Mouse (Mus musculus): Measurements from ENCODE around the gene Serpina9.

GRCm38 (mm10) chr12:104042753-104043152 is 29.2 kb upstream of the Serpina9 start:
- TF ChIP-seq CTCF (IDR thresholded peaks at IDR 0.05; ENCODE audit: low read depth) (no peak), EP300 (optimal IDR thresholded peaks at IDR 0.05) (no peak)

Measured in stomach, postnatal 0 days (tissue).